Mouse (Mus musculus): Measurements from ENCODE around the gene Ism2. TPM values are rescaled to one million over a fixed set of nuclear protein-coding genes. Genes with fewer than 3 reads are reported as not detected.

The Ism2 gene
- polyA plus RNA-seq, 1 experiment = not detected

DNA sequence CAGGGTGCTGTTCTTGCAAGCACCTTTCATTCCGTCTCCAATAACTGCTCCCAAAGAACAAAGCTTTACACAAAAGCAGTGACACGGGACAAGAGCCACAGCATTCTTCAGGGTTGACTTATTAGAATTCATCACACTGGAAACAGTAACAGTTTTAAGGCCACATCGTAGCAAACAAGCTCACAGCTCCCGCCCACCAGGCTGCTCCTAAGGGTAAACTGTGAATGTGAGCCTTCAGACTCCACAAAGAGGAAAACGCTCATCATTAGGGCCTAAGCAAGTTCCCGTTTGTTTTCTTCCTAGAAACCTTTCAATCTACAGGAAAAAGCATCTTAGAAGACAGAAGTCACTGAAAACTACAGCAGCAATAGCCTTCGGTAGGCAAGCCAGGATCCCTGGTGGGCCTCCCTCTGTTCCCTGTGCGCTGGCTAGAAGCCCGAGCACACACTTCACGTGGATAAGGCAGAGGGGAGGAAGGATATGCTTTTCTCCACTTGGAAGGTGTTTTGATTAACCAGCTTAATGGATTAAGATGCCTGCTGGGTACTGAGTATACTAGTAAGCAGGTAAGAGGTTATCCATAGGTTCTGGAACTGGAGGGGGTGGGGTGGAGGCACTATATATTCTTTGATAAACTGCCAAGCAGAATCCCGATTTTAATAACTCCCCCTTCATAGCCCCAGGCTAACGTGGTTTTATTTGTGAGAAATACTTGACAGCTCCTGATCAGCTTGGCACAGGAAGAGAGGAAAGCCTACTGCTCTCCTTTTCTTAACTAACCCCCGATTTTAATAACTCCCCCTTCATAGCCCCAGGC lies 6.5 kb upstream of the Ism2 start:
- H3K27ac ChIP-seq (ENCODE audit: control insufficient read depth, insufficient read depth, low read depth, low read length, poor library complexity) = no peak overlapping the region
- H3K4me1 ChIP-seq (ENCODE audit: control insufficient read depth, insufficient read depth, low read length) = no peaks in the 10 kb centered on the region
- WGBS = 55% methylated on average over 13 of the region's 13 CpGs
- H3K4me3 ChIP-seq (replicated peaks; ENCODE audit: control insufficient read depth, low read depth, low read length) = no peak overlapping the region
- TF ChIP-seq POLR2A (IDR thresholded peaks at IDR 0.05; ENCODE audit: borderline replicate concordance, control insufficient read depth, low read depth, low read length) = no peak
- no peak for TF ChIP-seq CTCF (IDR thresholded peaks at IDR 0.05; ENCODE audit: control insufficient read depth, insufficient read depth, low read length)

DNA sequence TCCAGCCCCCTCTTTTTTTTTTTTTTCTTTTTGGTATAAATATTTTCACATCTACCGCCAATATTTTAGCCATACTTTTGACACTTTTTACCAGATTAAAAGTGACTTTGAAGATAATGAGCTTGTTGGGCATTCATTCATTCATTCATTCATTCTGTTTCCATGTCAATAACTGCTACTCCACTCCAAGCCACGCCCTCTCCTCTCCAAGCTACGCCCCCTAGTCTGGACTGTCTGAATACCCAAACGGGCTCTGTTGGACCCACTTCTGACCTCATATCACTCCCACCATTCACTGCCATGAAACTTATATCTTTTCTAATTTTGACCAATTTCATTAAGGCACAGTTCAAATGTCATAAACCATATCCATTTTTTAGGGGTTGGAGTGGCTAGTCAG lies 1.7 kb upstream of the Ism2 start:
- H3K4me3 ChIP-seq (replicated peaks; ENCODE audit: control insufficient read depth, low read depth, low read length) = no peak overlapping the region
- no peaks in the 10 kb centered on the region; the same call in none of the 2 replicates for H3K4me1 ChIP-seq (ENCODE audit: control insufficient read depth, insufficient read depth, low read length)
- WGBS = 66% methylated on average over 4 of the region's 4 CpGs
- TF ChIP-seq POLR2A (IDR thresholded peaks at IDR 0.05; ENCODE audit: borderline replicate concordance, control insufficient read depth, low read depth, low read length) = no peak
- no peak for TF ChIP-seq CTCF (IDR thresholded peaks at IDR 0.05; ENCODE audit: control insufficient read depth, insufficient read depth, low read length)
- H3K27ac ChIP-seq (ENCODE audit: control insufficient read depth, insufficient read depth, low read depth, low read length, poor library complexity) = no peak overlapping the region

DNA sequence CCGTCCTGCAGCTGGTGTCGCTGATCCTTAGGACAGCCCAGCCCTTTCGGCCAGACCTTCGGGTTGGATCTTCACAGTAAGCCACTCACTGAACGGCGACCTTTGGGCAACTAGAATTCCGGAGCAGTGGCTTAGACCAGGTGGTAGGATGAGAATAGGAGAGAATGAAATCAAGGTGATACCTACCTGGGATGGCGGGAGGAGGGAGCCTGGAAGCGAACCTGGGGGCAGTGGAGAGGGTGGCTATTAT lies 861 bp upstream of the Ism2 start:
- TF ChIP-seq CTCF (IDR thresholded peaks at IDR 0.05; ENCODE audit: control insufficient read depth, insufficient read depth, low read length) (0 out of 2 replicates have a peak, but pooled peaks have one; percentile 8), POLR2A (IDR thresholded peaks at IDR 0.05; ENCODE audit: borderline replicate concordance, control insufficient read depth, low read depth, low read length) (no peak)
- H3K4me3 ChIP-seq (replicated peaks; ENCODE audit: control insufficient read depth, low read depth, low read length) = peak overlapping the region; percentile 7
- H3K4me1 ChIP-seq (ENCODE audit: control insufficient read depth, insufficient read depth, low read length) = no peaks in the 10 kb centered on the region; the same call in none of the 2 replicates
- 4% methylated on average over 9 of the region's 9 CpGs for WGBS
- H3K27ac ChIP-seq (ENCODE audit: control insufficient read depth, insufficient read depth, low read depth, low read length, poor library complexity) = no peak overlapping the region

DNA sequence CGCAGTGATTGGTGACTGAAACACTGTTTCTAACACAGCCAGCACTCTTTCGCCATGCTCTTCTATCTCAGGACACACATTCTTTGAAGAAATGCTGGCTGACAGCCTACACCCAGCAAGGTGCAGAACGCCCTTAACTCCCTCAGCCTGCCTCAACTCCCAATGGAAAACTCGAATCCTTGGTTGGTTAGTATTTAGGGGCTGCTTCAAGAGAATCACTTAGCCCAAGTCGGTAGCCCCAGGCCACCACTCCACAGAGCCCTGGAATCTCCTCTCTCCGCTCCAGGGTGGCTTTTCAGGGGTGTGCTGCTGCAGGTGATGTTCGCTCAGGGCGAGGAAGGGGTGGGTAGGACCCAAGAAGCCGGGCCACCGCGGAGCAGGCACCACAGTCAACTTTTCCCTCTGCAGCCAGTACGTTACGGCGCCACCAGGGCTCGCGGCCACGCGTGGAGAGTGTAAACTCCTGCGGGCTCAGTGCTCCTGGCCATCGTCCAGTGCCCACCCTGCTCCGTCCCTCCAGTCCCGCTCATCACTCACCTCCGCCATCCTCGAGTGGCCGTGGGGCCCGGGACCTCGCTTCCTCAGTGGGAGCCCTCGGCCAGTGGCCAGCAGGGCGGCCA lies 358 bp downstream of the Ism2 start:
- 14% methylated on average over 29 of the region's 29 CpGs for WGBS
- Histone ChIP-seq H3K27ac (ENCODE audit: control insufficient read depth, insufficient read depth, low read depth, low read length, poor library complexity) (no peak overlapping the region; the same call in 1 of the 2 replicates), H3K4me1 (ENCODE audit: control insufficient read depth, insufficient read depth, low read length) (no peaks in the 10 kb centered on the region; the same call in none of the 2 replicates), H3K4me3 (replicated peaks; ENCODE audit: control insufficient read depth, low read depth, low read length) (peak overlapping the region; percentile 34)
- TF ChIP-seq POLR2A (IDR thresholded peaks at IDR 0.05; ENCODE audit: borderline replicate concordance, control insufficient read depth, low read depth, low read length) (no peak), CTCF (IDR thresholded peaks at IDR 0.05; ENCODE audit: control insufficient read depth, insufficient read depth, low read length) (no peak)

DNA sequence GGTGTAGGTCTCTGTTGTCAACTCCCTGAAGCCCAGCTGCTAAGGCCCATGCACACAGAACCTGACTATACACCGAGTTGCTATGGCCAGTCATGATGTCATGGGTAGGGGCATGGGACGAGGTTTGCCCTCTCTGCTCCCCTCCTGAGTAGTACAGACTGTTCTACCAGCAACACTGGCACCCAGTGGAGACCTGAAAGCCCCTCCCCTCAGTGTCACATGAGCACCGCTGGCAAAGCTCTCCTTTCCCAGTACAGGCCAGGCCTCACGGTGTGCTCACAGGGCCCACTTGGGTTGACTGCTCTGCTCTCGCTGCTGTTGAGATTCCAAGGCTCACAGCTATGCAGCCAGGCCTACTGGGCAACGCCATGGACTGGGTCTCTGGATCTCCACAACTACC lies 5.6 kb downstream of the Ism2 start:
- Histone ChIP-seq H3K4me1 (ENCODE audit: control insufficient read depth, insufficient read depth, low read length) (no peaks in the 10 kb centered on the region), H3K27ac (ENCODE audit: control insufficient read depth, insufficient read depth, low read depth, low read length, poor library complexity) (no peak overlapping the region; the same call in 1 of the 2 replicates), H3K4me3 (replicated peaks; ENCODE audit: control insufficient read depth, low read depth, low read length) (no peak overlapping the region)
- TF ChIP-seq POLR2A (IDR thresholded peaks at IDR 0.05; ENCODE audit: borderline replicate concordance, control insufficient read depth, low read depth, low read length) (no peak), CTCF (IDR thresholded peaks at IDR 0.05; ENCODE audit: control insufficient read depth, insufficient read depth, low read length) (no peak)
- 77% methylated on average over 6 of the region's 6 CpGs for WGBS

DNA sequence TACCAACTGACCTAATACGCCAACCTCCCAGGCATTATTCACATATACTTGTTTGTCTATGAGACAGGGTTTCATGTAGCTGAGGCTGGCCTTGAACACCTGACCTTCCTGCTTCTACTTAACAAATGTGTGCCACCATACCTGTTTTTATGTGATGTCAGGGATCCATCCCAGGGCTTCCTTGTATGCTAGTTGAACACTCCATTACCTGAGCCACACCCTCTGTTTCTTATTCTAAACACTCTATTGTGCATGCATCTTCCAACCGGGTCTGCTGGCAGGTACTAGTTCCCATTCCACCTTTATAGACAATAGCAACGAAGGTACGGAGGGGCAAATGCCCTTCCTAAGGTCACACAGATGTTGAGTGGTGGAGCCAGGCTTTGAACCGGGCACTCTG lies 10.4 kb downstream of the Ism2 start:
- 84% methylated on average over 5 of the region's 5 CpGs for WGBS
- Histone ChIP-seq H3K27ac (ENCODE audit: control insufficient read depth, insufficient read depth, low read depth, low read length, poor library complexity) (no peak overlapping the region), H3K4me3 (replicated peaks; ENCODE audit: control insufficient read depth, low read depth, low read length) (no peak overlapping the region), H3K4me1 (ENCODE audit: control insufficient read depth, insufficient read depth, low read length) (peaks cover 1% of the 10 kb centered on the region; the same call in 1 of the 2 replicates)
- no peak for TF ChIP-seq POLR2A (IDR thresholded peaks at IDR 0.05; ENCODE audit: borderline replicate concordance, control insufficient read depth, low read depth, low read length)
- TF ChIP-seq CTCF (IDR thresholded peaks at IDR 0.05; ENCODE audit: control insufficient read depth, insufficient read depth, low read length) = no peak

DNA sequence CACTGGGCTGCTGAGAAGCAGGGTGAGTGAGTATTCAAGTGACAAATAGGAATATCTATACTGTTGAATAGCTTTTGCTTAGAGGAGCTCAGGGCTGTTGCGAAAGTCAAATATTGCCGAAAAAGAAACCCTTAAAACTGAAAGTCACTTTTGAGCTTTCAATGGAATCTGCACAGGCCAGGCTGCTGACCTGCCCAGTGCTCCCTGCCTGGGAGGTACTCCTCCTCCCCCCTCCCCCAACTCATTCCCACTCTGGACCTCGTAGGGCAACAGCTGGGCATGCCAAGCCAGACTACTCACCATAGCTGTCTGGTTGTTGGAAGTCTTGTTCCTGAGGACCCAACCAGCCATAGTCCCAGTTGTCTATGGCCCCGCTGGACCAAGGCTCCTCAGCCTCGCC lies 14.8 kb downstream of the Ism2 start:
- no peak overlapping the region for H3K4me3 ChIP-seq (replicated peaks; ENCODE audit: control insufficient read depth, low read depth, low read length)
- WGBS = 61% methylated on average over 5 of the region's 5 CpGs
- no peak for TF ChIP-seq POLR2A (IDR thresholded peaks at IDR 0.05; ENCODE audit: borderline replicate concordance, control insufficient read depth, low read depth, low read length)
- H3K27ac ChIP-seq (ENCODE audit: control insufficient read depth, insufficient read depth, low read depth, low read length, poor library complexity) = no peak overlapping the region
- peaks cover 1% of the 10 kb centered on the region; the same call in 1 of the 2 replicates for H3K4me1 ChIP-seq (ENCODE audit: control insufficient read depth, insufficient read depth, low read length)

DNA sequence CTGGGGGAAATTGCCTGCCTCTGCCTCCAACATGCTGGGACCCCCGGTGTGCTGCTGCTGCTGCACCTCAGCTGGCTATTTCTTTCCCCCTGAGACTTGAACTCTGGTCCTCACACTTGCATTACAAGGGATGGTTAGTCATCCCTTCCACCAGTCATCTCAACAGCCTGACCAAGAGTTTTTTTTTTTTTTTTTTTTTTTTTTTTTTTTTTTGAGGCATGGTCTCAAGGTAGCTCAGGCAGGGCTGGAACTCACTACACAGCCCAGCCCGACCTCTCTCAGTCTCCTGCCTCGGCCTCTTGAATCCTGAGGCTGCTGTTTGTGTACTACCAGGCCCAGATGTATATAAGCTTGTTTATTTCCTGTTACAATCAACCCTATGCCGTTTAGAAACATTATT lies 15.2 kb downstream of the Ism2 start:
- TF ChIP-seq POLR2A (IDR thresholded peaks at IDR 0.05; ENCODE audit: borderline replicate concordance, control insufficient read depth, low read depth, low read length) (no peak), CTCF (IDR thresholded peaks at IDR 0.05; ENCODE audit: control insufficient read depth, insufficient read depth, low read length) (no peak)
- H3K27ac ChIP-seq (ENCODE audit: control insufficient read depth, insufficient read depth, low read depth, low read length, poor library complexity) = no peak overlapping the region
- H3K4me3 ChIP-seq (replicated peaks; ENCODE audit: control insufficient read depth, low read depth, low read length) = no peak overlapping the region
- 70% methylated on average over 4 of the region's 4 CpGs for WGBS
- H3K4me1 ChIP-seq (ENCODE audit: control insufficient read depth, insufficient read depth, low read length) = peaks cover 1% of the 10 kb centered on the region; the same call in 1 of the 2 replicates

All from bone marrow, adult 2 months (tissue).